Mouse (Mus musculus) liver, adult 2 months (tissue): ENCODE measurements around the gene Hnrnpa2b1.

Experiments
- CTCF ChIP-seq: fragments of 200-500 bp; IDR thresholded peaks from 2 replicates; pipeline ENCODE4 v1.5.1; 2011; ENCODE audit warnings: low read depth, low read length, control low read depth
- POLR2A ChIP-seq: fragments of 200-500 bp; IDR thresholded peaks from 2 replicates; pipeline ENCODE4 v1.6.1; 2011; ENCODE audit warnings: low read length, control low read depth; ENCODE audit not compliant: insufficient read depth; ENCODE audit errors: extremely low read depth

GRCm38 (mm10) chr6:51460363-51460762 is 9.3 kb downstream of the Hnrnpa2b1 start:
- no peak for TF ChIP-seq CTCF
- no peak for TF ChIP-seq POLR2A
